Mouse (Mus musculus) neural tube, embryonic 11.5 days (tissue): ENCODE results near the gene Rps15. TPM values are rescaled to one million over a fixed set of nuclear protein-coding genes. Genes with fewer than 3 reads are reported as not detected.

Source experiments
- ATAC-seq: fragments of 200-750 bp; cut with Nextera tagmentation; 2 replicates; pipeline ENCODE4 v1.8.0; 2017; ENCODE audit warnings: moderate number of reproducible peaks, mild to moderate bottlenecking, moderate TSS enrichment, moderate library complexity; ENCODE audit not compliant: insufficient read depth, low FRiP score, low TSS enrichment
- DNase-seq: peaks from one replicate; pipeline ENCODE4 v3.0.0-alpha.2; 2015; ENCODE audit warnings: low spot score
- H3K27ac ChIP-seq: fragments of 300-500 bp; sonication (generic); 2 replicates; pipeline ENCODE4 v1.5.1; 2014; ENCODE audit warnings: low read depth, mild to moderate bottlenecking, low read length
- H3K27me3 ChIP-seq: fragments of 300-500 bp; sonication (generic); 2 replicates; pipeline ENCODE4 v1.6.1; 2014; ENCODE audit warnings: mild to moderate bottlenecking, low read length, mixed read lengths; ENCODE audit not compliant: control insufficient read depth, insufficient read depth
- H3K36me3 ChIP-seq: fragments of 300-500 bp; sonication (generic); 2 replicates; pipeline ENCODE4 v1.6.1; 2014; ENCODE audit warnings: mild to moderate bottlenecking, low read length, moderate library complexity, mixed read lengths; ENCODE audit not compliant: control insufficient read depth, insufficient read depth
- H3K4me1 ChIP-seq: fragments of 300-500 bp; sonication (generic); 2 replicates; pipeline ENCODE4 v1.6.1; 2014; ENCODE audit warnings: low read length, mixed read lengths; ENCODE audit not compliant: control insufficient read depth, insufficient read depth
- H3K4me2 ChIP-seq: fragments of 300-500 bp; sonication (generic); 2 replicates; pipeline ENCODE4 v1.6.1; 2014; ENCODE audit warnings: low read depth, mild to moderate bottlenecking, moderate library complexity
- H3K4me3 ChIP-seq: fragments of 300-500 bp; sonication (generic); 2 replicates; pipeline ENCODE4 v1.5.1; 2014; ENCODE audit warnings: low read depth, low read length
- H3K9ac ChIP-seq: fragments of 300-500 bp; sonication (generic); 2 replicates; pipeline ENCODE4 v1.6.1; 2014; ENCODE audit warnings: mild to moderate bottlenecking, low read length
- H3K9me3 ChIP-seq: fragments of 300-500 bp; sonication (generic); 2 replicates; pipeline ENCODE4 v1.6.1; 2016; ENCODE audit warnings: low read length; ENCODE audit not compliant: control insufficient read depth
- WGBS: fragments of 180-500 bp; shearing (Covaris S2); extraction: QIAGEN DNeasy Blood & Tissue Kit; methylation state at CpG from one replicate; pipeline ENCODE4 v1.1.7; 2014; 5-methylcytosine and 5-hydroxymethylcytosine counted together
- polyA plus RNA-seq: library from polyadenylated mRNA; unstranded; fragments of >200 nt; fragmentation: Nextera tagmentation; extraction: Ambion mirVana; gene quantifications from 2 replicates; pipeline ENCODE4 v1.2.1, GENCODE M21; 2014

Gene Rps15
- polyA plus RNA-seq, 1 experiment from 2014 or later: 860 TPM

- H3K27me3 ChIP-seq: no peaks in the 10 kb centered on the region
- H3K27ac ChIP-seq: no peak overlapping the region
- H3K4me1 ChIP-seq: peaks cover 12% of the 10 kb centered on the region; the same call in 1 of the 2 replicates
- H3K9ac ChIP-seq: no peak overlapping the region; the same call in 1 of the 2 replicates
- H3K36me3 ChIP-seq: peaks cover 8% of the 10 kb centered on the region; the same call in 1 of the 2 replicates
- H3K4me2 ChIP-seq: peak overlapping the region; percentile 82; the same call in 1 of the 2 replicates
- DNase-seq (no peak), ATAC-seq (no peak)
- H3K9me3 ChIP-seq: no peaks in the 10 kb centered on the region
- H3K4me3 ChIP-seq: no peak overlapping the region
- WGBS: 86% methylated on average over 4 of the region's 4 CpGs
Observed at GRCm38 (mm10) chr10:80250573-80250972, 41.7 kb upstream of the Rps15 start.

DNA sequence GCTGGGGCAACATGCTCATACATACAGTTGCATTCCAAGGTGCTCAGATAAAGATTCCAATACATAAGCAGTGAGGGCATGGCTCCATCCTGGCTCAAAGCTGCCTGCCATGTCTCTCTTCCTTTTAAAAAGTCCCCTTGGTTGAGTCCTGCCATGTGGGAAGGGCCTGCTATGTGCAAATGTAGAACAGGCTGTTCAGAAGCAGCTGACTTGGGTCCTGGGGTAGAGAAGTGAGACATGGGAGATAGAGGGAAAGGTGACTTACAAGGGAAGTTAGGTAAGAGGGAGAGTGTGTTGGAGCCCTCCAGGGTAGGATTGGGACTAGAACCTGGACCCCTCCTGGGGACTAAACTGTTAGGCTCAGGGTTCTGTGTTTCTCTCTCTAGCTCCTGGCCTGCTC lies 40.2 kb upstream of the Rps15 start:
- no peak for ATAC-seq
- H3K27me3 ChIP-seq: no peaks in the 10 kb centered on the region
- no peak overlapping the region for H3K27ac ChIP-seq
- H3K4me3 ChIP-seq: no peak overlapping the region
- peaks cover 14% of the 10 kb centered on the region for H3K36me3 ChIP-seq
- H3K4me1 ChIP-seq: peaks cover 12% of the 10 kb centered on the region; the same call in 1 of the 2 replicates
- no peak overlapping the region for H3K4me2 ChIP-seq
- no peaks in the 10 kb centered on the region for H3K9me3 ChIP-seq
- DNase-seq: no peak
- no peak overlapping the region for H3K9ac ChIP-seq

DNA sequence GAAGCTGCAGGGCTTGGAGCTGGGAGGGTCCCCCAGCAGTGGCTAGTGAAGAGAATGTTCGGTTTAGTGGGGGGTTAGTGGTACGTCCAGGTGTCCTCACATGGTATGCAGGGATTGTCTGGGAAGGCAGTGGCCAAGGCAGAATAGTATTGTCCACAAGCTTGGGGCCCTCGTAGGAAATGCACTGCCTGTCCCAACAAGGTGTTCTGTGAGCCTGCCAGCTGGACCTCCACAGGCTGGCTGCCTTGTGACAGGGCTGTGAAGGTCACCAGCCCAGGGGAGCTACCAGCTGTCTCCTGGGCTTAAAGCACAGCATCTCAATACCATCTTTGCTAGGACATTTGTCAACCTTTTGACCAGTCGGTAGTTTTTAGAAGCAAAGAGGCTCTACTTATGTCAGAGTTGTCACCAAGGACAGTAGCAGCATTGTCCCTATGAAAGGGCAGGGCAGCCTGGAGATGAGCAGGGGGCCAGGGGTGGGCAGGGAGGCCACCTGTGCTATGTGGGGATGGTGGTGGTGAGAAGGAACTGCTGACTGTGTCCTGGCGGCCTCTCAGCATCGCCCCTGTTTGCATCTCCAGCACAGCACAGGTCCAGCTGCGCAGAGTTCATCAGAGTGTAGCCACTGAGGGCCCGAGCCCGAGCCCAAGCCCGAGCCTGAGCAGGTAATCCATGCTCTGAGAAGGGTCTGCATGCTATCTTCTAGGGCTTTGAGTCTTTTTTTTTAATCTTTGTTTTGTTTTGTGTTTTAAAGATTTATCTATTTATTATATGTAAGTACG lies 39.6 kb upstream of the Rps15 start:
- DNase-seq (no peak), ATAC-seq (no peak)
- Histone ChIP-seq H3K27ac (no peak overlapping the region), H3K27me3 (no peaks in the 10 kb centered on the region), H3K4me2 (no peak overlapping the region), H3K9me3 (no peaks in the 10 kb centered on the region), H3K4me1 (peaks cover 12% of the 10 kb centered on the region; the same call in 1 of the 2 replicates), H3K9ac (no peak overlapping the region), H3K36me3 (peaks cover 14% of the 10 kb centered on the region), H3K4me3 (no peak overlapping the region)
- WGBS: 92% methylated on average over 11 of the region's 11 CpGs

- Histone ChIP-seq H3K36me3 (peaks cover 14% of the 10 kb centered on the region), H3K4me2 (no peak overlapping the region), H3K9ac (no peak overlapping the region), H3K9me3 (no peaks in the 10 kb centered on the region), H3K27me3 (no peaks in the 10 kb centered on the region), H3K27ac (no peak overlapping the region), H3K4me3 (no peak overlapping the region), H3K4me1 (peaks cover 12% of the 10 kb centered on the region; the same call in 1 of the 2 replicates)
- no peak for DNase-seq
- 84% methylated on average over 6 of the region's 6 CpGs for WGBS
- no peak for ATAC-seq
Observed at GRCm38 (mm10) chr10:80253551-80253950, 38.7 kb upstream of the Rps15 start.

DNA sequence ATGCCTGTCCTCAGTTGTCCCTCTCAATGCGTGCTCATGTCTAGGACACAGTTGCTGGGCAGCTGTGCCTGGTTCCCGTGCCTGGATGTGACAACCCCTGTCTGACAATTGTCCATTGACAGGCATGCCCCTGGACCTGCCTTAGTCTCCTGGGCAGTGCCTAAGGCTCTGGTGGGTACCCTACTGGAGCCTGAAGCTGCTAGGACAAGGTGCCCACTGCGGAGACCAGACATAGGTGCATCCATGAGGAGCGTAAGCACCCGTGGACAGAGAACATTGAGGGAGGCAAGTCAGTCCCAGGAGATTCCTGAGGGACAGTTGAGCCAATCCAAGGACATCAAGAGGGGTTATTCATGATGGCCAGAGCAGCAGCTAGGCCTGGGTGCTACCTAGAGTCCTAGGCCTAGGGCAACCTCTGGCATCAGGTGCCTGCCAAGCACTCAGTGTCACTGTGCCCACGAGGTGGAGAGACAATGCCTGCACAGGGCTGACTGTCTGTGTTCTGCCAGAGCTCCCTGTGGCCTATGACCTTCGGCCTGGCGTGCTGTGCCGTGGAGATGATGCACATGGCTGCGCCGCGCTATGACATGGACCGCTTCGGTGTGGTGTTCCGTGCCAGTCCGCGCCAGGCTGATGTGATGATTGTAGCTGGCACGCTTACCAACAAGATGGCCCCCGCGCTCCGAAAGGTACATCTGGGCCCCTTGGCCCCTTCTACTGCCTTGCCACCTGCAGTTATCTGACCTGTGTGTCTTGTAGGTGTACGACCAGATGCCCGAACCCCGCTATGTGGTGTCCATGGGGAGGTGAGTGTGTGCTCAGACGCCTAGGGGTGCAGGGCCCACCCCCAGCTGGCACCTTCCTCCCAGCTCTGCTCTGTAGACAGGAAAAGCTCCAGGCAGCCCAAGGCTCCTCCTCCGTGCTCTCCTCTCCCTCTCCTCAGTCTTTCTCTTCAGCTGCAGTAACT lies 37.6 kb upstream of the Rps15 start:
- WGBS: 95% methylated on average over 26 of the region's 26 CpGs
- Histone ChIP-seq H3K4me2 (no peak overlapping the region), H3K9ac (no peak overlapping the region), H3K4me1 (peaks cover 16% of the 10 kb centered on the region), H3K9me3 (no peaks in the 10 kb centered on the region), H3K36me3 (peaks cover 14% of the 10 kb centered on the region), H3K27me3 (no peaks in the 10 kb centered on the region), H3K4me3 (no peak overlapping the region), H3K27ac (no peak overlapping the region)
- ATAC-seq (no peak), DNase-seq (no peak)

DNA sequence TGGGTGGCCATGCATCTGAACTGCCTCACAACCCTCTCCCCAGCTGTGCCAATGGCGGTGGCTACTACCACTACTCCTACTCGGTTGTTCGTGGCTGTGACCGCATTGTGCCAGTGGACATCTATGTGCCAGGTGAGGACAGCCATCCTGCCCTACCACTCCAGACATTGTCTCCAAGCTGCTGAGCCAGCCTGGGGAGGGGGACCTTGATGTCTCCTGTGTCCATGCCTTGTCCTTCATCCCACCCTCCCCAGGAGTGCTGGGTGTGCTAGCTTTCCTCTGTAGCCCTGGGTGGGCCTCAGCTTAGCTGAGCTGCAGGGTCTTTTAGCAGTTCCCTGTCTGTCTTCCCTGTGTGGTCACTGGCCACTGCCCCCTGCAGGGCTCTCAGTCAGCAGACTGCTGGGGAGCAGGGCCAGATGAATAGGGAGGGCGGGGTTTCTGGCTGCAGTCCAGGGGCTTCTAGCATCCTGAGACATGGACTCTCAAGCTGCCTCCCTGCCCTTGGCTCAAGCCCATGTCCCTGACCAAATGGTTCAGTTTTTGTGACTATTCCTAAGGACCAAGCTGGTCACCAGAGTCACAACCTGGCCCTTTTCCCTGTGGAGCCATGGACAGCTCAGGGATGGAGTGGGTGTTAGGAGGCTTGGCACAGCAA lies 36.2 kb upstream of the Rps15 start:
- ATAC-seq (no peak), DNase-seq (no peak)
- peaks cover 14% of the 10 kb centered on the region for H3K36me3 ChIP-seq
- H3K27ac ChIP-seq: no peak overlapping the region
- no peak overlapping the region for H3K4me3 ChIP-seq
- H3K4me1 ChIP-seq: peaks cover 15% of the 10 kb centered on the region
- H3K9ac ChIP-seq: no peak overlapping the region
- 94% methylated on average over 5 of the region's 5 CpGs for WGBS
- no peaks in the 10 kb centered on the region for H3K27me3 ChIP-seq
- H3K4me2 ChIP-seq: no peak overlapping the region
- no peaks in the 10 kb centered on the region for H3K9me3 ChIP-seq

DNA sequence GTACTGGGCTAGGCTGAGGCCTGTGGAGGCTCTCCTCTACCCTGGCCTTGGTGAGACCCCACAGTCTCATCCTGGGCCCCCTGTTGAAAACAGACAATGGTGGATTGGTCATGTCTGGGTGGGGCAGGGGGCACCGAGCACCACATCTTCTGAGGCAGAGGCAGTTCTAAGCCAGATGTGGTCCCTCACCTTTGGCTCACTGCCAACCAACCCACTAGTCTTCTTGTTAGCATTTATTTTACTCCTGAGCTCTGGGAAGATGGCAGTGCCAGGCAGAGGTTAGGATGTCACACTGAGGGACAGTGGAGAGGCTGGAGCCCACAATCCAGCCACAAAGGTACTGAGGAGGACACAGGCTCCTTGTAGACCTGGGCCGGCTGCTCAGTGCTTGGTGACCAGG lies 34.3 kb upstream of the Rps15 start:
- Histone ChIP-seq H3K4me3 (no peak overlapping the region), H3K27ac (no peak overlapping the region), H3K9ac (no peak overlapping the region), H3K36me3 (peaks cover 14% of the 10 kb centered on the region), H3K4me2 (no peak overlapping the region), H3K9me3 (no peaks in the 10 kb centered on the region), H3K4me1 (peaks cover 15% of the 10 kb centered on the region), H3K27me3 (no peaks in the 10 kb centered on the region)
- ATAC-seq: no peak
- no peak for DNase-seq
- WGBS: 92% methylated on average over 2 of the region's 2 CpGs

DNA sequence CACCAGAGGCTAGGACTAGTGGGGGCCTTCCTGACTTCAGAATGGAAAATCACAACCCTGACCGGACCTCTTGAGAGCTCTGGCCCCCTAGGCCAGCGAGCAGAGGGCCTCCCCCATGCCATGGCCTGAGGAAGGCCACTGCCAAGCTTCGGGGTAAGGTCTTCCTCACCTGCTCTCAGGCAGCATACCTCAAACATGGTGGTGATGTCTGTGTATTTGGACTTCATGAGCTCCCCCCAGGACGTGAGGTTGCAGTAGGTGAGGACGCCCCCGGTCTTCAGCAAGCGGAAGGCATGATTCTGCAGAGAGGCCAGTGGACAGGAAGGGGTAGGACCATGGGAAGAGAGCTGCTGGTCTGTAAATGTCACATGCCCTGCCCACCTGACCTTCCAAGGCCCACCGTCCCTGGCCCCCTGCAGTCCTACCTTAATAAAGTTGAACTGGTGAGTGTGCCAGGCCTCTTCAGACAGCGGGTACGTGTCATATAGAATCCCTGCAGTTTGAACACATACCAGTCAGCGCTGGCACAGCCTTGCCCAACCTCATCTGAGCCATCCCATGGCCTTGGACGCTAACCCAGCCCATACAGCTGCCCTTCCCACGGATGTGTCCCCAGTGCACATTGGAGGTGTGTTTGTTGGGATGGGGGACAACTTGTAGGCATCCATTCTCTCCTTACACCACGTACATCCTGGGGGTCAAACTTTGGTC lies 33.3 kb upstream of the Rps15 start:
- WGBS: 92% methylated on average over 14 of the region's 14 CpGs
- Histone ChIP-seq H3K4me1 (peaks cover 15% of the 10 kb centered on the region), H3K27ac (no peak overlapping the region), H3K4me2 (peak overlapping the region; percentile 65; the same call in 1 of the 2 replicates), H3K27me3 (no peaks in the 10 kb centered on the region), H3K9ac (no peak overlapping the region), H3K36me3 (peaks cover 14% of the 10 kb centered on the region), H3K4me3 (no peak overlapping the region), H3K9me3 (no peaks in the 10 kb centered on the region)
- DNase-seq (no peak), ATAC-seq (no peak)
